Mouse (Mus musculus): ENCODE data around the gene Mamdc4. TPM values are rescaled to one million over a fixed set of nuclear protein-coding genes. Genes with fewer than 3 reads are reported as not detected.

Mamdc4 gene
- polyA plus RNA-seq, 1 experiment from 2014 or later = 0.59 TPM

DNA sequence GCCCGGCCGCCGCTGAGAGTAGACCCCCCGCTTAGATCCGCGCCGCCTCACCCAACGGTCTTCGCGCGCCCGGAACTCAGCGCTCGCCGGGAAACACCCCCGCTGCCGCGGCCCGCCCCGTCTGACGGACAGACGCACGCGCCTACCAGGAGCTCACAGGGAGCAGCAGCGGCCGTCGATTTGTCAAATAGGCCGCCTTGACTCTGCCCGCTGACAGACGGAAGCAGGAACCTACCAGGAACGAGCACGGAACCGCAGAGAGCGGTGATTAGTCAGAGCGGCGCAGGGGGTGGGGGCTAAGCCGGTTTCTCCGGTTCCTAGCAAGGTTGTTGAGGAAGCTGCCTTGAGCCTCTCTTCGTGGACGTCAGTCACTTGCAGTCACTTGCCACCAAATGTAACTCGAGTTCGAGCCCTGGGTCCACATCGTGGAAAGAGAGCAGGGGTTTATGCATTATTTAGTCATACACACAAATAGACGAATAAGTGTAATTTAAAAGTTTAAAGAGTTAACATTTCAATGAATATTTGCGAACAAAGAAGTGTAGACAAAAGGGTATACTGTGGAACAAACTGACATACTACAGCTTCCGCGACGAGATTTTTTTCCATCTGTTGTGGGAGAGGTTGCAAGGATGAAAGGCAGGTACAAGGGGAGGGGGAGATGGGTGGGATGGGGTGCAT lies 27.7 kb downstream of the Mamdc4 start, which contains the start of gene Traf2:
TSS of gene Traf2 (minus strand) at position 130 of the 681 bp plus-strand sequence.
- WGBS = 3% methylated on average over 48 of the region's 48 CpGs

DNA sequence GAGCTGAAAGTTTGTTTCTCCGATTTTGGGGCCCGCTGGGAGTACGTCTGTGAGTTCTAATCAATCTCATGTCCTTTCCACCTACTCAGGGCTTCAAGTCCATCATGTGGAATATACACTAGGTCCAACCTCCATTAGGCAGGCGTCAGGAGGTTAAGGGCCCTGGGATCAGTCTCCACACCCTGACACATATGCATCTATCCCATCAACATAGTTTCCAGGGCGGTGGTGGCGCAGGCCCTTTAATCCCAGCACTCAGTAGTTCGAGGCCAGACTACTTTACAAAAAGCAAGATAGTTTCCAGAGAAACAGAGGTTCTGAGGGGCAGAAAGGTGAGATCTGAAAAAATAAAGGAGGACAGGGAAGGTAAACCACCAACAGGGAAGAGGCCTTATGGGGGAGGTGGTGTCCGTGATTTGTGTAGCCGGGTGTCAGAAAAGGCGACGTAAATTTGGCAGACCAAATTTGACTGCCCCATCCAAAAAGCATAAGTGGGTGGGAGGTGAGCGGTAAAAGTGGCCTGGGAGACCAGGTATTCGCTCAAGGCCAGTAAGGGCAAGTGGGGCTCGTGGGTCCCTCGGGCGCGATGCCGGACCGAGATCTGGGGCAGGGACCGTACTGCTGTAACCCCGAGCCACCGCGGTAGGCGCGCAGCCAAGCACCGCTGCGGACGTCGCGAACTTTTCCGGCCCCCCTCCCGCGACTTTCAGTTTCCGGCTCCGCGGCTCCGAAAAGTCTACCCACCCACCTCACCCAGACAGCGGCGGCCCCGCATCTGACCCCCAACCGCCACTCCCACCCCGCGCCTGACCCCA lies 28.4 kb downstream of the Mamdc4 start:
- peak; percentile 59 for ATAC-seq (replicated peaks; ENCODE audit: low FRiP score, low read depth)
- Histone ChIP-seq H3K36me3 (ENCODE audit: insufficient read depth, low read length) (no peaks in the 10 kb centered on the region), H3K27ac (peak overlapping the region; percentile 73), H3K27me3 (ENCODE audit: insufficient read depth, low read length) (no peaks in the 10 kb centered on the region), H3K4me2 (ENCODE audit: low read length) (peak overlapping the region; percentile 76), H3K9ac (ENCODE audit: low read depth, low read length) (peak overlapping the region; percentile 73), H3K4me1 (replicated peaks; ENCODE audit: insufficient read depth, low read length) (0 out of 2 replicates have a peak, but pooled peaks cover 5% of the 10 kb centered on the region), H3K4me3 (replicated peaks; ENCODE audit: low read depth, low read length) (peak overlapping the region; percentile 67), H3K9me3 (replicated peaks; ENCODE audit: low read length) (no peaks in the 10 kb centered on the region)
- no peak for TF ChIP-seq CTCF (IDR thresholded peaks at IDR 0.05; ENCODE audit: low read depth)
- peak; percentile 11 for DNase-seq (ENCODE audit: low spot score)
- WGBS = 6% methylated on average over 43 of the region's 43 CpGs

More for the DNA sequence above, 27.7 kb downstream of the Mamdc4 start, which contains the start of gene Traf2:
- H3K27me3 ChIP-seq (ENCODE audit: insufficient read depth, low read length) = no peaks in the 10 kb centered on the region
- peak within 1 kb of the TSS; percentile 73 for H3K9ac ChIP-seq (ENCODE audit: low read depth, low read length)
- peak; percentile 99 for ATAC-seq (replicated peaks; ENCODE audit: low FRiP score, low read depth)
- H3K4me2 ChIP-seq (ENCODE audit: low read length) = peak within 1 kb of the TSS; percentile 76
- no peaks in the 10 kb centered on the region for H3K36me3 ChIP-seq (ENCODE audit: insufficient read depth, low read length)
- H3K9me3 ChIP-seq (replicated peaks; ENCODE audit: low read length) = no peaks in the 10 kb centered on the region
- peak within 1 kb of the TSS; percentile 73 for H3K27ac ChIP-seq
- peak; percentile 99 for DNase-seq (ENCODE audit: low spot score)
- peak within 1 kb of the TSS; percentile 67 for H3K4me3 ChIP-seq (replicated peaks; ENCODE audit: low read depth, low read length)
- H3K4me1 ChIP-seq (replicated peaks; ENCODE audit: insufficient read depth, low read length) = 0 out of 2 replicates have a peak, but pooled peaks cover under 1% of the 10 kb centered on the region
- no peak for TF ChIP-seq CTCF (IDR thresholded peaks at IDR 0.05; ENCODE audit: low read depth)

DNA sequence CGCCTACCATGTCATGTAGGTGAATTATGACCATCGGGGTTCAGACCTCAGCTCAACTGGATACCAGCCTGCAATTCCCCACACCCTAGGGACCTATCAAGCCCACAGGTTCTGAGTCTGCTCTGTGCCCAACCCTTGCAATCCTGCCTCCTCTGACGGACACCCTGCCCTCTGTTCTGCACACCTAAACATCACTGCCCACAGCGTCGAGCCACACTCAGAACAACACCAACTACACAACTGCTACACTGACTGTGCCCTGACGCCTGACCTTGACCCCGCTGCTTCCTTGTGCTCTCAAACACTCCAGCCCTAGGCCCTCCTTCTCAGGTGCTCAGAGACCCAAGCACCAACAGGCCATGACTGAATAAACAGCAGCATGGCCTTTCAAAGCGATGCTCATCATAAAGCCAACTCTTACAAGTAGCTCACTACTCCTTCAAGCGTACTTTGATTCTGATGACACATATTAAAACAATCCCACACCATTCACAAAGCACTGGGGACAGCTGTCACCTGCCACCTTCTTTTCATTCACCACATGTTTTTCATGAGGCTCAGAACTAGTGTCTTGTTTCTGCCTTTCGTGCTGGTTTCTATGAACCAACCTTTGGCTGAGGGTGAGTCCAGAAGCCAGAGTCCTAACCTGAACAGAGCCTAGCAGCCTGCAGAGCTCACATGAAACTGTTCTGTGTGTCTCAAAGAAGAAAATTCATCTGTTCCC lies 32.8 kb downstream of the Mamdc4 start:
- no peak for TF ChIP-seq CTCF (IDR thresholded peaks at IDR 0.05; ENCODE audit: low read depth)
- Histone ChIP-seq H3K27ac (peak overlapping the region; percentile 82), H3K36me3 (ENCODE audit: insufficient read depth, low read length) (peaks cover 14% of the 10 kb centered on the region; the same call in 1 of the 2 replicates), H3K4me1 (replicated peaks; ENCODE audit: insufficient read depth, low read length) (peaks cover 8% of the 10 kb centered on the region; the same call in 1 of the 2 replicates), H3K4me2 (ENCODE audit: low read length) (no peak overlapping the region), H3K27me3 (ENCODE audit: insufficient read depth, low read length) (no peaks in the 10 kb centered on the region), H3K9ac (ENCODE audit: low read depth, low read length) (no peak overlapping the region), H3K9me3 (replicated peaks; ENCODE audit: low read length) (no peaks in the 10 kb centered on the region), H3K4me3 (replicated peaks; ENCODE audit: low read depth, low read length) (no peak overlapping the region)
- 37% methylated on average over 10 of the region's 10 CpGs for WGBS
- ATAC-seq (replicated peaks; ENCODE audit: low FRiP score, low read depth) = 0 out of 2 replicates have a peak, but pooled peaks have one; percentile 4
- DNase-seq (ENCODE audit: low spot score) = no peak

DNA sequence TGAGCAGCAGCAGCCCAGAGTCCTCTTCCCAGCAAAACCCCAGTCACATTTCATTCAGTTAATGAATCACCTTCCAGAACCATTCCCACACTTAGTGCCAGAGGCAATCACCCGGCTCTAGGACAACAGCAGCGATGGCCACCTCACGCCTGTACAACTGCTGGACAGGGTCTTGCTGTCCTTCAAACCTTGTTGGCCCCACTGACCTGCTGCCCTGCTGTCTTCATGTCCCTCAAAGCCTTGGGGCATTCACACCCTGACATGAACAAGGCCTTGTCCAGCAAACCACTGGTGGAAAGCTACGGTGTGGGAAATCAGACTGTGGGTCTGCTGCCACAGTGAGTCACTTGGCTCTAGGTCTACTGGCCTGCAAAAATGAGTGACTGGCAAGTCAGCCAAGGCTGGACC lies 34.1 kb downstream of the Mamdc4 start:
- H3K36me3 ChIP-seq (ENCODE audit: insufficient read depth, low read length) = peaks cover 24% of the 10 kb centered on the region; the same call in 1 of the 2 replicates
- H3K4me1 ChIP-seq (replicated peaks; ENCODE audit: insufficient read depth, low read length) = peaks cover 8% of the 10 kb centered on the region; the same call in 1 of the 2 replicates
- no peak overlapping the region for H3K9ac ChIP-seq (ENCODE audit: low read depth, low read length)
- H3K4me2 ChIP-seq (ENCODE audit: low read length) = no peak overlapping the region
- DNase-seq (ENCODE audit: low spot score) = no peak
- no peaks in the 10 kb centered on the region for H3K9me3 ChIP-seq (replicated peaks; ENCODE audit: low read length)
- H3K27ac ChIP-seq = peak overlapping the region; percentile 82
- no peak overlapping the region for H3K4me3 ChIP-seq (replicated peaks; ENCODE audit: low read depth, low read length)
- 70% methylated on average over 4 of the region's 4 CpGs for WGBS
- peak; percentile 64 for ATAC-seq (replicated peaks; ENCODE audit: low FRiP score, low read depth)
- TF ChIP-seq CTCF (IDR thresholded peaks at IDR 0.05; ENCODE audit: low read depth) = no peak
- H3K27me3 ChIP-seq (ENCODE audit: insufficient read depth, low read length) = no peaks in the 10 kb centered on the region

DNA sequence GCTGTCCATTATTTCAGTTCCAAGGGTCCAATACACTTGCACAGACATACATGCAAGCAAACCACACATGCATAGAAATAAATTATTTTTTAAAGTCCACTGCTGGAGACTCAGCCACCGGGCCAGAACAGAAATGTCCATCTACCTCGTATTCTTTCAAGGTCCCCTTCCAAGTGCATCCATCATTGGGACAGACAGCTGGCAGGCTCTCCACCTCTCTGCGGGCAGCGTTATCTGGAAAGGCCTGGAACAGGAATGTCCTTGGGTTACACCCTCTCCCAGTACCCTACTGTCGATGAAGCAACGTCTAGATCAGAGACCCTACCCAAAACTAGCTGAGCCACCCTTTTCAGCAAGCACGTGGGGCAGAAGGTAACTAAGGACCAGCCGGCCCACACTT lies 38.1 kb downstream of the Mamdc4 start:
- H3K27me3 ChIP-seq (ENCODE audit: insufficient read depth, low read length) = no peaks in the 10 kb centered on the region
- WGBS = 84% methylated on average over 8 of the region's 8 CpGs
- DNase-seq (ENCODE audit: low spot score) (no peak), ATAC-seq (replicated peaks; ENCODE audit: low FRiP score, low read depth) (no peak)
- no peak overlapping the region for H3K4me3 ChIP-seq (replicated peaks; ENCODE audit: low read depth, low read length)
- H3K36me3 ChIP-seq (ENCODE audit: insufficient read depth, low read length) = peaks cover 46% of the 10 kb centered on the region; the same call in 1 of the 2 replicates
- H3K4me1 ChIP-seq (replicated peaks; ENCODE audit: insufficient read depth, low read length) = peaks cover 4% of the 10 kb centered on the region; the same call in 1 of the 2 replicates
- H3K9me3 ChIP-seq (replicated peaks; ENCODE audit: low read length) = no peaks in the 10 kb centered on the region
- no peak overlapping the region for H3K27ac ChIP-seq
- H3K9ac ChIP-seq (ENCODE audit: low read depth, low read length) = no peak overlapping the region
- no peak for TF ChIP-seq CTCF (IDR thresholded peaks at IDR 0.05; ENCODE audit: low read depth)
- no peak overlapping the region for H3K4me2 ChIP-seq (ENCODE audit: low read length)

DNA sequence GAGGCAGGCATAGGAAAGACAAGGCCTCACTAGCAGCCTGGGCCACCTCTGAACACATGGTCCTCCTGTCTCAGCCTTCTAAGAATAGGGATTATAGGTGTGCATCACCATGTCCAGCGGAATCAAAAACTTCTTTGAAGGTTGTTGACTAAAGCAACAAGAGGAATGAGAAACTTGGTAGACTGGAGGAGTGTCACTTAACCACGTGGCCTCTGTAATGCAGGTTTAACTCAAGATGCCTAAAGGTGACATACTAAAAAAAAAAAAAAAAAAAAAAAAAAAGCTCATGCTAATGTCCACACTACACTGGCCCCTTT lies 39.8 kb downstream of the Mamdc4 start:
- H3K36me3 ChIP-seq (ENCODE audit: insufficient read depth, low read length) = peaks cover 58% of the 10 kb centered on the region; the same call in 1 of the 2 replicates

More for the DNA sequence above, 39.8 kb downstream of the Mamdc4 start:
- TF ChIP-seq CTCF (IDR thresholded peaks at IDR 0.05; ENCODE audit: low read depth) = no peak
- no peaks in the 10 kb centered on the region for H3K27me3 ChIP-seq (ENCODE audit: insufficient read depth, low read length)
- ATAC-seq (replicated peaks; ENCODE audit: low FRiP score, low read depth) (no peak), DNase-seq (ENCODE audit: low spot score) (no peak)
- no peak overlapping the region for H3K4me2 ChIP-seq (ENCODE audit: low read length)
- H3K4me3 ChIP-seq (replicated peaks; ENCODE audit: low read depth, low read length) = no peak overlapping the region
- H3K27ac ChIP-seq = no peak overlapping the region
- H3K9ac ChIP-seq (ENCODE audit: low read depth, low read length) = no peak overlapping the region
- 94% methylated on average over 2 of the region's 2 CpGs for WGBS
- H3K9me3 ChIP-seq (replicated peaks; ENCODE audit: low read length) = no peaks in the 10 kb centered on the region
- no peaks in the 10 kb centered on the region; the same call in 1 of the 2 replicates for H3K4me1 ChIP-seq (replicated peaks; ENCODE audit: insufficient read depth, low read length)
